Mouse (Mus musculus) frontal cortex, postnatal 14 days (tissue): ENCODE measurements around the gene Reln.

Experiments used
- DNase-seq, 2 experiments: peaks; one replicate each; pipeline ENCODE4 v3.0.0; 2022; ENCODE audit warnings: low spot score in 2 of 2

Reln gene

GRCm38 (mm10) chr5:22118456-22118855, 226.0 kb downstream of the Reln start:
- DNase-seq, result no peak

- DNase-seq, result no peak
These were observed 227.6 kb downstream of the Reln start for GRCm38 (mm10) chr5:22116922-22117321.

- DNase-seq, result no peak
These were observed 237.6 kb downstream of the Reln start for GRCm38 (mm10) chr5:22106811-22107485.

GRCm38 (mm10) chr5:22094984-22095383, 249.5 kb downstream of the Reln start:
- no peak for DNase-seq

- DNase-seq, result no peak
These were observed 250.5 kb downstream of the Reln start for GRCm38 (mm10) chr5:22094043-22094442.

- no peak for DNase-seq
These were observed 251.2 kb downstream of the Reln start for GRCm38 (mm10) chr5:22093157-22093865.

GRCm38 (mm10) chr5:22080468-22080986, 264.0 kb downstream of the Reln start:
- DNase-seq, result no peak

- no peak for DNase-seq
These were observed 269.5 kb downstream of the Reln start for GRCm38 (mm10) chr5:22074971-22075370.

GRCm38 (mm10) chr5:22072591-22072990, 271.9 kb downstream of the Reln start:
- no peak for DNase-seq

- DNase-seq, result no peak
These were observed 285.3 kb downstream of the Reln start for GRCm38 (mm10) chr5:22059251-22059650.

GRCm38 (mm10) chr5:22041825-22042224, 302.7 kb downstream of the Reln start:
- no peak for DNase-seq

- DNase-seq, result no peak
These were observed 304.9 kb downstream of the Reln start for GRCm38 (mm10) chr5:22039375-22040149.

- DNase-seq, result no peak
These were observed 309.3 kb downstream of the Reln start for GRCm38 (mm10) chr5:22035201-22035600.

GRCm38 (mm10) chr5:22033039-22033438, 311.5 kb downstream of the Reln start:
- no peak for DNase-seq

GRCm38 (mm10) chr5:22031653-22032052, 312.8 kb downstream of the Reln start:
- DNase-seq, result no peak

- no peak for DNase-seq
These were observed 316.1 kb downstream of the Reln start for GRCm38 (mm10) chr5:22028379-22028778.

- no peak for DNase-seq
These were observed 317.1 kb downstream of the Reln start for GRCm38 (mm10) chr5:22027240-22027875.

- no peak for DNase-seq
These were observed 318.8 kb downstream of the Reln start for GRCm38 (mm10) chr5:22025746-22026145.

GRCm38 (mm10) chr5:22024108-22024507, 320.4 kb downstream of the Reln start:
- DNase-seq, result no peak

- DNase-seq, result no peak
These were observed 326.6 kb downstream of the Reln start for GRCm38 (mm10) chr5:22017896-22018295.

GRCm38 (mm10) chr5:22014459-22014858, 330.0 kb downstream of the Reln start:
- no peak for DNase-seq

GRCm38 (mm10) chr5:22009142-22009541, 335.4 kb downstream of the Reln start:
- DNase-seq, result no peak
